Mouse (Mus musculus): ENCODE measurements around the gene Abcc4. TPM values are rescaled to one million over a fixed set of nuclear protein-coding genes. Genes with fewer than 3 reads are reported as not detected.
"Not testable (repeated sequence)": the region's sequence is repeated elsewhere in the genome, so short reads cannot be mapped to it uniquely, and the experiment has no call there.

Gene Abcc4
- polyA plus RNA-seq, 1 experiment from 2014 or later = 1.8 TPM

DNA sequence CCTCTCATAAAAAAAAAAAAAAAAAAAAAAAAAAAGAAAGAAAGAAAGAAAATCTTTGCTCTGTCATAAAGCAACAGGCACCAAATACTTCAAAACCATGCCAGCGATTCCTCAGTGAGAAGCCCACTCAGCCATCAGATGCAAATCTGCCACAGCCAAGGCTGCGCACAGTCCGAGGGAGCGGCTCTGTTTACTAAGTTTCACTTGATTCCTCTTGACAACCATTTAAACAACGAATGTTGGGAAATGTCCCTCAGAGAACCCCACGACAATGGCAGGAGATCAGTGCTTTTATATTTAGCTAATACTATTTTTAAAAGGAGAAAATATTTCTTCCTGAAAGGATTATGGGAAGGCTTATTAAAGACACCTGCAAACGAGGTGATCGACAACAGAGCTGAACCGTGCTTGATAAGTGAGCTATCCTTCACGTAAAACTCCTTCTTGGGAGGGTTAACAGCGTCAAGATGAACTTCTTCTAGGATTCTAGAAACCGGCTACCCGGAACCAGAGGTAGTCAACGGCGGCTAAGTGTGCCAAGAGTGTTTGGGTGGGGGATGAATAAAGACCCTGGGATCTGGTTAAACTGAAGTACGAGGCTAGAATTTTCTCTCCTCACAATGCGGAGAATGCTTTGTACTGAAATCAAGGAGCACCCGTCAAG lies 154.8 kb downstream of the Abcc4 start:
- no peaks in the 10 kb centered on the region for H3K9me3 ChIP-seq (replicated peaks)
- peak overlapping the region; percentile 70 for H3K4me2 ChIP-seq
- 25% methylated on average over 18 of the region's 18 CpGs for WGBS (ENCODE audit: insufficient replicate concordance)
- peak overlapping the region; percentile 38 for H3K9ac ChIP-seq
- H3K27me3 ChIP-seq = no peaks in the 10 kb centered on the region
- H3K4me3 ChIP-seq (replicated peaks) = peak overlapping the region; percentile 41
- H3K4me1 ChIP-seq (replicated peaks) = peaks cover 16% of the 10 kb centered on the region
- H3K36me3 ChIP-seq (replicated peaks) = no peaks in the 10 kb centered on the region
- peak; percentile 49; the same call in 1 of the 2 replicates for ATAC-seq (ENCODE audit: insufficient read depth)
- H3K27ac ChIP-seq (replicated peaks) = peak overlapping the region; percentile 33; the same call in 1 of the 2 replicates

DNA sequence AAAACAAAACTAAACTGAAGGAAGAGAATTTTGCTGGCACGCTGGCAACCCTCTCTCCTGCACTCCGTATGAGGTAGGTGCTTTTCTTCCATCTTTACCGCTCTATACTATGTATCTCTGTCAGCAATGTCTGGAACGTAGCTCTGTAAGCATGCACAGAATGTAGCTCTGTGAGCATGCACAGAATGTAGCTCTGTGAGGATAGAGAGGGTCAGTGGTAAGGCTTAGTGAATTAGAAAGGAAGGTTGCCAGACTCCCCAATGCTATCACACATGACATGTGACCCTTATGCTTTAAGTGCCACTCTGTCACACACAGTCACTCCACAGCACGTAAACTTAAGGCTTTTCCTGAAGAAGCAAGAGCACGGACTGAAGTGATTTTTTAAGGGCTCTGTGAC lies 161.5 kb downstream of the Abcc4 start:
- Histone ChIP-seq H3K9ac (no peak overlapping the region), H3K27ac (replicated peaks) (no peak overlapping the region), H3K4me1 (replicated peaks) (no peaks in the 10 kb centered on the region), H3K27me3 (no peaks in the 10 kb centered on the region), H3K9me3 (replicated peaks) (no peaks in the 10 kb centered on the region), H3K36me3 (replicated peaks) (no peaks in the 10 kb centered on the region), H3K4me2 (no peak overlapping the region), H3K4me3 (replicated peaks) (no peak overlapping the region)
- 73% methylated on average over 6 of the region's 6 CpGs for WGBS (ENCODE audit: insufficient replicate concordance)
- no peak for ATAC-seq (ENCODE audit: insufficient read depth)

DNA sequence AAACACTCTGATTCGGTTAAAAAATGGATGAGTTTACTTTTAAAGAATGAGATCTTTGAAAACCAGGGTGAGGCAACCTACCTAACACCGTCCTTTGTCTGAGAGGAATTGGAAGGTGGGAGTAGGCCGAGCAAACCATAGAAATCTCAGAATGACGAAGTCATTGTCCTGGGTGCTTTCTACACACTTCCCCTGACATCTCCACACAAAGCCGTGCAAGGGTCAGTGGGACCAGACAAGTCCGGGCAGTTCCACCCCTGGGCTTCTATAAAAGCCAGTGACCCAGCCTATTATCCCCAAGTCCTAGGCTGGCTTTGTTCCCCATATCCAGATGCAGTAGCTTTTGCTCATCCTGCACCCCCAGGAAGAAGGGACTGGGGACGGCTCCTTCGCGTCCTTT lies 163.1 kb downstream of the Abcc4 start:
- no peak for ATAC-seq (ENCODE audit: insufficient read depth)
- Histone ChIP-seq H3K4me1 (replicated peaks) (no peaks in the 10 kb centered on the region), H3K4me2 (no peak overlapping the region), H3K36me3 (replicated peaks) (no peaks in the 10 kb centered on the region), H3K27ac (replicated peaks) (no peak overlapping the region), H3K9ac (no peak overlapping the region), H3K9me3 (replicated peaks) (no peaks in the 10 kb centered on the region), H3K4me3 (replicated peaks) (no peak overlapping the region), H3K27me3 (no peaks in the 10 kb centered on the region)
- 74% methylated on average over 9 of the region's 9 CpGs for WGBS (ENCODE audit: insufficient replicate concordance)

DNA sequence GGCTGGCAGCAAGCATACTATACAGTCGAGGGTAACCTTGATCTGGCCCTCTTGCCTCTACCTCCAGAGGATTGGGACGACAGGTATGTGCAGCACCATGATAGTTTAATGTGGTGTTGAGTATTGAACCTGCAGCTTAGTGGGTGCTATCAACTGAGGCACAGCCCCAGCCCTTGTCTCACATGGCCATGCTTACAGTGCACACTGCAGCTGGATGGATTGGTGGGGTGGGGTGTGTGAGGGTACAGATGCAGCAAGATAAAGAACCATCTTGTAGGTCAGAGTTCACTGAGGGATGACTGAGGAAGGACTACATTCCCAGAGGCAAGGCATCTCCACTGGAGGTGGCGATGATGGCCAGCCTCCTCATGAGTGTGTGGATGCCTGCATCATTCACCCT lies 174.5 kb downstream of the Abcc4 start:
- WGBS (ENCODE audit: insufficient replicate concordance) = 58% methylated on average over 3 of the region's 3 CpGs
- H3K4me3 ChIP-seq (replicated peaks) = no peak overlapping the region
- 0 out of 2 replicates have a peak, but pooled peaks cover 4% of the 10 kb centered on the region for H3K4me1 ChIP-seq (replicated peaks)
- no peaks in the 10 kb centered on the region for H3K27me3 ChIP-seq
- H3K9ac ChIP-seq = no peak overlapping the region
- H3K36me3 ChIP-seq (replicated peaks) = no peaks in the 10 kb centered on the region
- no peaks in the 10 kb centered on the region for H3K9me3 ChIP-seq (replicated peaks)
- ATAC-seq (ENCODE audit: insufficient read depth) = no peak
- H3K4me2 ChIP-seq = no peak overlapping the region
- no peak overlapping the region for H3K27ac ChIP-seq (replicated peaks)

DNA sequence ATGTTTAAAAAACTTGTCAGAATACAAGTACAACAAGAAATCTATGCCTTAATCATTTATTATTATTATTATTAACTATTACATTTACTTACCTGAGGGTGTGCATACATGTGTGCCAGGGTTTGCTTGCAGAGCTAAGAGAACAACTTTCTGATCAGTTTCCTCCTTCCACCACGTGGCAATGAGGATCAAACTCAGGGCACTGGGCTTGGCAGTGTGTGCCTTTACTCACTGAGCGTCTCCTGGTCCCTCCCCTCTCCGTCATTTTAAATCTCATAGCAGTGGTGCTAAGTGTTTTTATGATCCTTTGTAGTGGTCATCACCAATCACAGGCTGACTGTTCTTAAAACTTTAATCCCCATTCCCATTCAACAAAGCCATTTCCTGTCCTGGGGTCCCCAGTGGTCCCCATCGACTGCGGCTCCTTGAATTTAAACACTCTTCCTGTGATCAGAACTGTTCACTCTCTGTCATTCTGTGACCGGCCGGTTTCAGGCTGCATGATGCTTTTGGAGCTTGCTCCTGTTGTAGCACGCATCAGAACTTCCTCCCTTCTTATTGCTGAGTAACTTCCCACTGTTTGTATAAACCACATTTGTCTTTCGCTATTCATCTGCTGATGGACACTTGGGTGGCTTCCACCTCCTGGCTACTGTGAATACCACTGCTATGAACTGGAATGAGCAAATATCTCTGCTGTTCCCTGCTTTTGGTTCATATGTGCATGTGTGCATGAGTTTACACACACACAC lies 191.6 kb downstream of the Abcc4 start:
- Histone ChIP-seq H3K27me3 (no peaks in the 10 kb centered on the region), H3K4me2 (no peak overlapping the region)
- no peak for ATAC-seq (ENCODE audit: insufficient read depth)

DNA sequence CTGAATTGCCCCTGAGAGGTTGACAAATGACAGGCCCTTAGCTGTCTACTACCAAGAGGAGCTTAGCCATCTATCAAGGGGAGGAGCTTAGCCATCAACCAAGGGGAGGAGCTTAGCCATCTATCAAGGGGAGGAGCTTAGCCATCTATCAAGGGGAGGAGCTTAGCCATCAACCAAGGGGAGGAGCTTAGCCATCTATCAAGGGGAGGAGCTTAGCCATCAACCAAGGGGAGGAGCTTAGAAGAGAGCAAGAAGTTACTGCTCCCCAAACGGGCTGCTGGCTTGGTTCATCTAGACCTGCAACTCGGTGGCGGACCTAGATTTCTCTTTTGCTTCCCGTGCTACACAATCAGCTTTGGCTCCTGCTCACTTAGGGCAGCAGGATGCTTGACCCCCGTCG lies 194.3 kb downstream of the Abcc4 start:
- not testable (repeated sequence) for H3K4me3 ChIP-seq (replicated peaks); H3K9me3 ChIP-seq (replicated peaks); H3K4me2 ChIP-seq; H3K36me3 ChIP-seq (replicated peaks); H3K4me1 ChIP-seq (replicated peaks); H3K9ac ChIP-seq; ATAC-seq (ENCODE audit: insufficient read depth); H3K27me3 ChIP-seq; H3K27ac ChIP-seq (replicated peaks)
- WGBS (ENCODE audit: insufficient replicate concordance) = 84% methylated on average over 6 of the region's 6 CpGs

More for the DNA sequence above, 191.6 kb downstream of the Abcc4 start:
- no peak overlapping the region for H3K9ac ChIP-seq
- no peak overlapping the region for H3K27ac ChIP-seq (replicated peaks)
- WGBS (ENCODE audit: insufficient replicate concordance) = 41% methylated on average over 9 of the region's 9 CpGs
- no peaks in the 10 kb centered on the region for H3K36me3 ChIP-seq (replicated peaks)
- H3K9me3 ChIP-seq (replicated peaks) = no peaks in the 10 kb centered on the region
- H3K4me3 ChIP-seq (replicated peaks) = no peak overlapping the region
- no peaks in the 10 kb centered on the region for H3K4me1 ChIP-seq (replicated peaks)

DNA sequence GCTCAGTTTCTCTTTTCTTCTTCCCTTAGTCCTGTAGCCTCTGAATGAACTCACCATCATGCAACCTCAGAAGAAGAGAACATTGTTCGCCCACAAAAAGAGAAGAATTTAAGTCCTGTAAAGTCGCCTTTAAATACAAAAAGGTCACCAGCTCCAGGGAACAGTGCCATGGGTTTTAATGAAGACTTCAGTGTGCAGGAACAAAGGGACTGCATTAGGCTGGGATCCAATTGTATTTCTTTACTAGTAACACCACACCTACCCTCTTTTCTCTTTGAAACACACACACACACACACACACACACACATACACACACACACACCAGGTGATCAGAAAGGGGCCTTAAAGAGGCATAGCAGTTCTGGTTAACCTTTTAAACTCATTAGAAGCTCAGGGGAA lies 195.2 kb downstream of the Abcc4 start:
- 66% methylated on average over 2 of the region's 2 CpGs for WGBS (ENCODE audit: insufficient replicate concordance)

DNA sequence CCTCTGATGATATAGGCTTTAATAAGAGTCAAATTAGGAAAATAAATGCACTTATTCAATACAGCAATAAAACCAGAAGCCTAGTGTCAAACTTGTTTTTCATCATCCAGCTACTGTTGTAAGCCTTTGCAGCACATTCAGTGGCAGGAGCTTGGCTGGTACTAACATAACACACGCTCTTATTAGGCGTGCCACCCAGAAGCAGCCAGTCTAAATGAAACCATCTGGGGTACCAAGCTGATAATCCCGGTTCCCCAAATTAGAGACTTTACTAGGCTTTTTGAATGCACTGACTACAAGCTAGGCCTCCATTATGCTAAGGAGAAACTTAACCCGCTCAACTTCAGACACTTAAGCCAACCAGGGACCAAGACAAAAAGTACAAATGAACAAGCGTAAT lies 195.8 kb downstream of the Abcc4 start:
- H3K4me2 ChIP-seq = no peak overlapping the region
- no peak overlapping the region for H3K4me3 ChIP-seq (replicated peaks)
- no peak for ATAC-seq (ENCODE audit: insufficient read depth)
- H3K27ac ChIP-seq (replicated peaks) = no peak overlapping the region
- no peak overlapping the region for H3K9ac ChIP-seq
- no peaks in the 10 kb centered on the region for H3K27me3 ChIP-seq
- H3K36me3 ChIP-seq (replicated peaks) = no peaks in the 10 kb centered on the region
- no peaks in the 10 kb centered on the region for H3K4me1 ChIP-seq (replicated peaks)
- H3K9me3 ChIP-seq (replicated peaks) = no peaks in the 10 kb centered on the region
- WGBS (ENCODE audit: insufficient replicate concordance) = 75% methylated on average over 5 of the region's 5 CpGs

More for the DNA sequence above, 195.2 kb downstream of the Abcc4 start:
- Histone ChIP-seq H3K36me3 (replicated peaks) (no peaks in the 10 kb centered on the region), H3K4me3 (replicated peaks) (no peak overlapping the region), H3K4me2 (no peak overlapping the region), H3K27ac (replicated peaks) (no peak overlapping the region), H3K4me1 (replicated peaks) (no peaks in the 10 kb centered on the region), H3K9ac (no peak overlapping the region), H3K27me3 (no peaks in the 10 kb centered on the region), H3K9me3 (replicated peaks) (no peaks in the 10 kb centered on the region)
- no peak for ATAC-seq (ENCODE audit: insufficient read depth)

DNA sequence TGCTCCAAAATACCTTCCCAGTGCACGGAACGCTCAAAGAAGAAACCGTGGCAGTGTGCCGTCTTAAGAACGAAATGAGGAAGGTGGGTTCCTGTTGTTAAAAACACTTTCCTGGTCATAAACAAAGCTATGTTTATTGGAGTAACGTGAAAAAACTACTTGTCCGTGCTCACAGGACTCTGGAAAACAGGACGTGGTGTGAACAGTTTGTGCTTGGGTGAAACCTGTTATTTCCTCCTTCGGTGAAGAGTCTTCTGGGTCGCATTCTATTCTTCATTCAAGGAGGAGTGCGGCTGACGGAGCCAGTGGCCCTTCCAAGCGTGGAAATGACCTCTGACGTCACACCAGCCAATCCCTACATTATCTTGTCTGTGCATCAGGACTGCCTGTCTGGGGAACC lies 198.2 kb downstream of the Abcc4 start:
- Histone ChIP-seq H3K4me2 (no peak overlapping the region), H3K4me1 (replicated peaks) (no peaks in the 10 kb centered on the region), H3K9me3 (replicated peaks) (no peaks in the 10 kb centered on the region), H3K9ac (no peak overlapping the region), H3K4me3 (replicated peaks) (no peak overlapping the region), H3K27ac (replicated peaks) (no peak overlapping the region), H3K36me3 (replicated peaks) (no peaks in the 10 kb centered on the region), H3K27me3 (no peaks in the 10 kb centered on the region)
- WGBS (ENCODE audit: insufficient replicate concordance) = 70% methylated on average over 14 of the region's 14 CpGs
- no peak for ATAC-seq (ENCODE audit: insufficient read depth)

DNA sequence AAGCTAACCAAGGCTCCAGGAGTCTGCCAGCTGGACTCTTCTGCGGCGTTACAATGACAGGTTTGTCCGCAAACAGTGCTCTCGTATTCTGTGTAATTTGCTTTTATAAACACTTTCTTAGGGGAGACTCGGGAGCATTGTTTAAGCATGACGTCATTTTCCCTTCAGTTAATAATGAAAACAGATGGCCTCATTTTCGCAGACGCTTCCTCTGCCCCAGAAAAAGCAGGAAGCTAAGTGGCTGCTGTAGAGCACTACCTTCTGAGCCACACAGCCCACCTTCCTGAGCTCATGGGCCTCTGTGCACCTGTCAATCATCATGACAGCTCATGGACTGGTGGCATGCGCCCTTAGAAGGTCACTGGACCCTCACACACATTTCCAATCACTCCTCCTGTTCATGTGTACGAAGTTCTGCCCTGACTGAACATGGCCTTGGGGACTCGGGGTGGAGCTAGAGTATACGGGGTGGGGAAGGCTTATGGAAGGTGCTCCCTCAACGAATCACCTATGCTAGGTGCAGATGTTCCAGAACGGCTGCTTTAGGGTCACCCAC lies 199.3 kb downstream of the Abcc4 start:
- no peaks in the 10 kb centered on the region for H3K27me3 ChIP-seq
- no peak for ATAC-seq (ENCODE audit: insufficient read depth)
- H3K27ac ChIP-seq (replicated peaks) = no peak overlapping the region
- 52% methylated on average over 14 of the region's 14 CpGs for WGBS (ENCODE audit: insufficient replicate concordance)
- H3K4me2 ChIP-seq = no peak overlapping the region
- no peaks in the 10 kb centered on the region for H3K4me1 ChIP-seq (replicated peaks)
- no peak overlapping the region for H3K9ac ChIP-seq
- no peak overlapping the region for H3K4me3 ChIP-seq (replicated peaks)
- H3K9me3 ChIP-seq (replicated peaks) = no peaks in the 10 kb centered on the region
- H3K36me3 ChIP-seq (replicated peaks) = no peaks in the 10 kb centered on the region

DNA sequence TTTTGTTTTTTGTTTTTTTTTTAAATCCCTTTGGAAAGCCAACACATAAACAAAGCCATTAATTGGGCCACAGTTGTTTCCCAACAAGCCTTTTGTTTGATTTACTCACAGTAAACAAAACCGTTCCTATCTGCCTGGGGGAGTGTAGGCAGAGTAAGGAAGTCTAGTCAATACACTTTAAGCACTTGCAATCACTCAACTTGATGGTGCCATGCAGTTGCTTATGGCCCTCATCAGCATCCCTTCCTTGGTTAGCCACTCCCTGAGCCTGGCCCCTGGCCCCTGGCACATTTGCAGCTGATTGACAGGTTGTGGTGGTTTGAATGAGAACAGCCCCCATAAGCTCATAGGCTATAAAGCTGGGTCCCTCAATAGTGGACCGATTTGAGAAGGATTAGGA lies 209.3 kb downstream of the Abcc4 start:
- Histone ChIP-seq H3K27me3 (no peaks in the 10 kb centered on the region), H3K36me3 (replicated peaks) (0 out of 2 replicates have a peak, but pooled peaks cover 4% of the 10 kb centered on the region), H3K4me2 (no peak overlapping the region), H3K4me3 (replicated peaks) (no peak overlapping the region), H3K9ac (no peak overlapping the region), H3K27ac (replicated peaks) (no peak overlapping the region), H3K9me3 (replicated peaks) (no peaks in the 10 kb centered on the region), H3K4me1 (replicated peaks) (no peaks in the 10 kb centered on the region)
- no peak for ATAC-seq (ENCODE audit: insufficient read depth)
- 61% methylated on average over 2 of the region's 2 CpGs for WGBS (ENCODE audit: insufficient replicate concordance)

All from liver, embryonic 15.5 days (tissue).